Mouse (Mus musculus): ENCODE results near the gene Btbd1.
A peak's percentile ranks its signal among the peaks of the same experiment; 100 is the strongest.

The Btbd1 gene

GRCm38 (mm10) chr7:81829379-81829894, at the start of gene Btbd1:
Gene Btbd1 (minus strand): TSS chr7:81829431.
- DNase-seq, result peak; percentile 91 to 95

- DNase-seq, result no peak
Measured at GRCm38 (mm10) chr7:81875372-81875771, 46.1 kb upstream of the Btbd1 start.

- peak; percentile 54 to 70 for DNase-seq
Measured at GRCm38 (mm10) chr7:81874636-81875035, 45.4 kb upstream of the Btbd1 start.

GRCm38 (mm10) chr7:81873807-81874206, 44.6 kb upstream of the Btbd1 start:
- DNase-seq, result no peak

- DNase-seq, result peak in 1 of 2 experiments; percentile 45
Measured at GRCm38 (mm10) chr7:81872493-81873013, 43.3 kb upstream of the Btbd1 start.

- peak; percentile 74 to 79 for DNase-seq
Measured at GRCm38 (mm10) chr7:81868158-81868557, 38.9 kb upstream of the Btbd1 start.

GRCm38 (mm10) chr7:81867231-81867930, 38.1 kb upstream of the Btbd1 start:
- DNase-seq, result no peak

GRCm38 (mm10) chr7:81865937-81866336, 36.7 kb upstream of the Btbd1 start:
- DNase-seq, result no peak

- no peak for DNase-seq
Measured at GRCm38 (mm10) chr7:81864552-81864951, 35.3 kb upstream of the Btbd1 start.

GRCm38 (mm10) chr7:81862587-81863583, 33.7 kb upstream of the Btbd1 start:
- DNase-seq, result peak; percentile 68 to 77

GRCm38 (mm10) chr7:81861921-81862320, 32.7 kb upstream of the Btbd1 start:
- no peak for DNase-seq

- DNase-seq, result no peak
Measured at GRCm38 (mm10) chr7:81861461-81861860, 32.2 kb upstream of the Btbd1 start.

GRCm38 (mm10) chr7:81860996-81861395, 31.8 kb upstream of the Btbd1 start:
- DNase-seq, result no peak

- peak; percentile 69 to 75 for DNase-seq
Measured at GRCm38 (mm10) chr7:81860071-81860470, 30.8 kb upstream of the Btbd1 start.

- DNase-seq, result peak; percentile 69 to 73
Measured at GRCm38 (mm10) chr7:81858968-81859721, 29.9 kb upstream of the Btbd1 start, which contains the start of gene Tm6sf1. Gene Tm6sf1 (plus strand): TSS chr7:81859001.

- DNase-seq, result no peak
Measured at GRCm38 (mm10) chr7:81858236-81858635, 29.0 kb upstream of the Btbd1 start.

- no peak for DNase-seq
Measured at GRCm38 (mm10) chr7:81856221-81856620, 27.0 kb upstream of the Btbd1 start.

- DNase-seq, result no peak
Measured at GRCm38 (mm10) chr7:81855694-81856093, 26.5 kb upstream of the Btbd1 start, which contains the start of gene Gm10160. Gene Gm10160 (minus strand): TSS chr7:81855794.

- DNase-seq, result peak in 1 of 2 experiments; percentile 28
Measured at GRCm38 (mm10) chr7:81854568-81855307, 25.5 kb upstream of the Btbd1 start.

- DNase-seq, result no peak
Measured at GRCm38 (mm10) chr7:81851706-81852105, 22.5 kb upstream of the Btbd1 start.

- DNase-seq, result no peak
Measured at GRCm38 (mm10) chr7:81850171-81850570, 20.9 kb upstream of the Btbd1 start.

Measured in lung, postnatal 4 days (tissue).